Mouse (Mus musculus): ENCODE measurements at regions not wholly inside any gene's neighbourhood (a gene's known extent, or its start where the extent isn't known, plus 50 kb on each side); places are given as distances from the start of the nearest gene placed in this dataset.

DNA sequence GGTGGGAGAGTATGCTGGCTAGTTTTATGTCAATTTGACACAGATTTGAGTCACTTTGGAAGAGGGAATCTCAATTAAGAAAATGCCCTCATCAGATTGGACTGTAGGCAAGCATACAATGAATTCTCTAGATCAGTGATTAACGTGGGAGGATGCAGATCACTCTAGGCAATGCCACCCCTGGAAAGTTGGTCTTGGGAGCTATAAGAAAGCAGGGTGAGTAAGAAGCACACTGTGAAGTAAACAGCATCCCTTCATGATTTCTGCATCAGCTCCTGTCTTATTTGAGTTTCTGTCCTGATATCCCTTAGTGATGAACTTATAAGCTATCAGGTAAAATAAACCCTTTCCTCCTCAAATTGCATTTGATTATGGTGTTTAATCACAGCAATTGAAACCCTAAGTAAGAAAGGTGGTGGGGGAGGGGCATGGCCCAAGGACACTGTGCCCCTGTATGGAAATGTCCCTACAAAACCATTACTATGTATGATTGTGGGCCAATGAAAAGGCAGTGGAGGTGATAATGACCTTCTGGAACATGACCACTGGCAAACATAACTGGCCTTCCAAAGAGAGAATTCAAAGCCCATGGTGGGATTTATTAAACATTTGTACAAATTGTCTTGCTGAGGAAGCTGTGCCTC, 640.3 kb upstream of the Vstm2b start:
- no peak for DNase-seq

DNA sequence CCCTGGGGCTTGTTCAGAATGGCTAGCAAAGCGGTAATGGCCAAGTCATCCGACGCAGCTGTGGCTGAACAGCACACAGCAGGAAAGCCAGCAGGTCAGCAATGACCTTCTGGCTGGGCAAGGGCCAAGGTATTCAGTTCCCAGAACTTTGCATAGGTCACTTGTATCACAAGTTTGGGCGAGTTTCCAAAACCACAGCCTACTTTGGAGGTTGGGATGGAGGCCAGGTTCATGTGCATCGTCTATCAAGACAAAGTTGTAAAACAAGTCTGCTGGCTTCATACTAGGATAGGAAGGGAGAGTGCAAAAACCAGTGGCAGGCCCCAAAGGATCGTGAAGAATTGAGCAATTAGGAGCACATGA, 639.8 kb upstream of the Vstm2b start:
- DNase-seq, result peak; percentile 86

DNA sequence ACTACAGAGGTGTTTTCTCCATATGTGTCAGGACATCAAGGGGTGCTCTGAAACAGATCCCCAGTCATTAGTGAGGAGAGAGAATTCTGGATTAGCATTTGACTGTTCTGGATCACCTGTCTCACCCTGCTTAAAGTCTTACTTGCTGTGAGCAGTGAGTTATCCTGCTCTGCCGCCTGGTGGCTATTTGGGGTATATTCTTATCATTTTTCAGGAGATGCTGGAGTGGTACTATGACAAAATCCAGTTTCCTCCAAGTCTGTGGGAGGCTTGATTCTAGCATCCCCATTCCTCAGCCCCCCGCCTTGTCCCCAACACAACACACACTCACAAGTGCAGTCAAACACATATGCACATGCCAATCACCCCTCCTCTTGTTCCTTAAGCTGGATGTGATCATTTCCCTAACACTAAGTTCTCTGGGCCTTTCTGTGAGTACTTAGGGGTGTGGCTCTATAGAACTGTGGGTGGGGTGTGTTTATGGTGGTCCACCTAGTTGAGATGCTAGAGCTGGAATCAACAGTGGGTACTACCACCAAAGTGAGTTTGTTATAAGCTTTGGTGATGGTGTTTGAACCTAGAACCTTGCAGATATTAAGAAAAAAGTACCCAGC, 624.6 kb upstream of the Vstm2b start:
- DNase-seq, result peak; percentile 65

DNA sequence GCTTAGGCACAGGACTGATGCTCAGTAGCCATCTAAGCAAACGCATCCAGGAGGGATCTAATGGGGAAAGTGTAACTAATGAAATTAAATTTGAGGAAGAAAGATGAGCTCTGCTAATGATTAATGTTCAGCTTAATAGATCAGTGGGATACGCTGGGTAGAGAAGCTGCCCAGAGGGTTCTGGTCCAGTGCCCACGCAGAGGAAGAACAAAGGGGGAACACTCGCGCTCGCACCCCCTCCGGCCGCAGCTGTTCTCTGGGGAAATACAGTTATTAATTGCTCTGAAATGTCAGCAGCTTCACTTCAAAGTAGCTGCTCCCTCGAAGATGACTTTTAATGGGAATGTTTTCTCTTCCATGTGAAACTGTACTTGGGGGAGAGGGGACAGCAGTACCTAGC, 623.0 kb upstream of the Vstm2b start:
- DNase-seq, result no peak

DNA sequence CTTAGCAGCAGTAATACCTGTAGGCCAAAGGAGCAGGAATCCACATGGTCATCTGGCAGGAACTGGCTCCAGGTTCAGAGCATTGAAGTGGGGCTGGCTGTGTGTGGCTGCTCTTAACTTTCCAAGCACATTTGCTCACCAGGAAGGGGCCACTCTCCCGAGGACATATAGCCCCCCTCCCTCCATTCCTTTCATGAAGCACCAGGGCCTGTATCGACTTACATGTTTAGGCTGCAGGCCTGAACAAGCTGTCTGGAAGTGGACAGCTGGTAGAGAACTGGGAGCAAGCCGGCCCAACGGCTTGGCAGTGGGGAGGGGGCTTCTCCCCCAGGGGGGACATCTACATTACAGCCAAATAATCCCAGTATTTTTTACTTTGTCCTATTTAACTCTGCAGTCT, 622.5 kb upstream of the Vstm2b start:
- no peak for DNase-seq

DNA sequence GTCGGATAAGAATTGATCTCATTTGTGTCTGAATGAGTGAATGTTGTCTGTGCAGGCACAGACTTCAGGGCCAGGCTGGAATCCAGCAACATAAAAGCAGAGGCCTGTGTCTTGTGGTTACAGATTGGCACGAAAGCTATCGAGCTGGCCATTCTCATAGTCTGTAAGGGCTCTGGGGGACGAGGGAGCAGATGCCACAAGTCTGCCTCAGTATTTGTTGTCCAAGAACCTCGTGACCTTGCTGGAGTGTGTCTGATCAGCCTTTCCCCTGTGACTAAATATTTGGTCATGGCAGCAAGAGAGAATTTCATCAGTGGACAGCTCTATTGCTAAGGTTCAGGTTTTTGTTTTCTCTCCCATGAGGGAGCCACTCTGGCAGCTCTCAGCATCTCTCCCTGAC, 622.0 kb upstream of the Vstm2b start:
- DNase-seq, result peak; percentile 60

DNA sequence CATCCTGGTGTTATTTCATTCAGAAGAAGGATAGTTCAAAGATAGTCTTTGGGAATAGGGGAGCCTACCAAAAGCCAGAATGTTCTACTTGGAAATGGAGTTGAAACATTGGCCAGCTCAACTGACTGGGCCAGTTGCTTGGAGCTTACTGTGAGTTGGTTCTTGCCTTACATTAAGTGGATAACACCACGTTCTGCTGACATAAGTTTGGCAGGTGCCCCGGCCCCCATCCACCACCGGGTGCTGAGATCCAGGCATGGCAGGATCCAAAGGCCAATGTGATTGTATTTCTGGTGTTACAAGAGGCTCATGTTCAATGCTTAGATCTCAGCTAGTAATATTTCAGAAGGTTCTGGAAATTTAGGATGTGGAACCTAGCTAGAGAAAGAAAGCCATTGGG, 608.0 kb upstream of the Vstm2b start:
- DNase-seq, result no peak

DNA sequence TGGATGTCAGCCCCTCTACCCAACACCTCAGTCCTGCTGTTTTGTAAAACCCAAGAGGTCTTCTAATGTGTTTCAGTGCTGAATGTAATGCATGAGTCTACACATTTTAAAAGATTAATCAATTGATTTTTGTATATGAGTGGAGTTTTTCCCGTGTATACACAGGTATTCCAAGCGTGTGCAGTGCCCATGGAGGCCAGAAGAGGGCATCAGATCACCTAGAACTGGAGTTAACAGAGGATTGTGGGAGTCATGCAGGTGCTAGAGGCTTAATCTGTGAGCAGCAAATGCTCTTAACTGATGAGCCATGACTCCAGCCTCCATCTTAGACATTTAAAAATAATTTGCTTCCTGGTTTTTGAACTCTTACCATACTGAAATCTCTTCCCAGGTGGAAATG, 587.6 kb upstream of the Vstm2b start:
- DNase-seq, result no peak

DNA sequence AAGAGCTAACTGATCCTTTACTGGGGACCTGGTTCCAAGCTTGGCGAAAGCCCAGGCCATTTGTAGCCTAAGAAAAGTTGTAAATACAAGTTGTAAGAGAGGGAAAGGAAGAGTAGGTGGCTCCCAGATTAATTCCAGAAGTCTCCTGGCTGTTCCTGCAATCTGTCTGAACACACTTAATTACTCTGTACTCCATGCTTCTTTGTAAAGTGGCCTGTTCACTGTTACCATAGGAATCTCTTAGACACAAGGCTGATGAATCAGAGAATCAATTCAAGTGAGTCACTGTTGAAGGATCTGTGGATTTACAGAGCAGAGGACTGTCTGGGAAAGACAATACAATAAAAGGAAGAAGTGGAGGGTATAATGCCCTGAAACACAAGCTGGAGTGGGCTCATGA, 577.0 kb upstream of the Vstm2b start:
- no peak for DNase-seq

DNA sequence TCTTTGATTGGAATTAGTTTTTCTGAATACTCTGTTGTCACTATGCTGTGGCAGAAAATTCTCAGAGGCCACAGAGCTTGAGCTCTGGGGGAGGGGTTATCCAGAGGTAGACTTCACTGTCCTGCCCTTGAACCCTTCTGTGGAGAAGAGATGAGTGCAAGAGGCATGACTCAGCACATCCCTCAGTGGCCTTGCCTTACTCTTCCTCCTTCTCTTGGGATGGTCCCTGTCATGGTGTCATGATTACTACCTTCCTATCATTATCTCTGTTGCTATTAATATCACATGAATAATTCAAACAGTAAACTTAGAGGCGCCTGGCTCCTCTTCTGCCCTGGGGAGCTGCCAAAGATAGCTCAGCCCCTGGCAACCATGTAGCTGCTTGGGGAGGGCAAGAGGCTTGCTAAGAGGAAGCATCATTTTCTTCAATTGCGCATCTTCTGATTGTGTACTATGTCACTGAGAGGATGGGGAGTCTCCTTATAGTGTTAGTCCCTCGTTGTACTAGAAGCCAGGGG, 572.9 kb upstream of the Vstm2b start:
- DNase-seq, result peak; percentile 50

DNA sequence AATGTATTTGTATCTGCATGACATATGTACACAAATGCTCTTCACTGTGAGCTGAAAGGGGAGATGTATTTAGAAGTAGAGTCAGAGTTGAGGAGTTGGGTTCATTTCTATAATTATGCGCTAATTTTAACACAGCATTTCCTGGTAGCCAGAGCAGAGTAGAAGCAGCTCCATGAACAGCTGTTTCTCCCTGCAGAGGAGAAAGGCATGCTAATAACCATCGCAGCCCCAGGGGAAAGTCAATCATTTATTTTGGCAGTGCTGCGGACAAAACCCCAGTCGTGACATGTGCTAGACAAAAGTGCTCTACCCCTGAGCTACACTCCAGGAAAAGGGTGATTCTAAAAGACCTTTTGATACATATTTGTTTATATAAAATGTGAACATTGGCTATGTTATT, 565.7 kb upstream of the Vstm2b start:
- DNase-seq, result no peak

DNA sequence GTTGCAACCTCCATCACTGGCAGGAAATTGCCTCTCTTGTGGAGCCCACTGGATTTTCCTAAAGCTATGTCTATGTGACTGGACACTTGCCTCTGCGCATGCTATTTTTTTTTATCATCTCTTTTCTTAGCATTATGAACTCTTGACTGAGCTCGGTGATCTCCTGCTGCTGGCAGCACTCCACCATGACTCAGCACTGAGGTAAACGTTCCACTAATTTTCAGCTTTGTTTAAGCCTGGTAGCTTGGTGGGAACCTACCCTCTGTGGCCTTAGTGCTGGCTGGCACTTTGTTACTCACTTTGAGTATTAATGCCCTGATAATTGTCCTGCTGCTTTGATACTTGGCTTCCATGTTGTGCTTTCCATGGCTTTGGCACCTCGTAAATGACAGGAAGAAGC, 545.8 kb upstream of the Vstm2b start:
- peak; percentile 5 for DNase-seq

DNA sequence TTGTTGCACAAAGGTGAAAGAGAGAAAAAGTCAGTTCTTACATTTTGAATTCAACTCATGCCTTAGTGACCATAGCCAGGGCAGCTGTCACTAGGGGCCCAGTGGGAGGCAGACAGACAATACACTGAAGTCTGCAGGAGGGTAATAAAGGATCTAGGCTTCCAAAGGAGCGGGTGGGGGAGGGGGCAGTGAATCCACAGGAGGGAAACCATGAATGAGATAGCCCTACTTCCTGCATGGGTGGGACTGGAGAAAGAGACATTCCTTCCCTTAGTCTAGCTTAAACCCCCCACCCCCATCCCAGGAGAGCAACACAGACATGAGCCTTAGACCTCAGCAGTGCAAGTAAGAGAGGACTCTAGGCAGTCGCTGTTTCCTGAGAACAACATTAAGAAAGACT, 535.4 kb upstream of the Vstm2b start:
- DNase-seq, result no peak

DNA sequence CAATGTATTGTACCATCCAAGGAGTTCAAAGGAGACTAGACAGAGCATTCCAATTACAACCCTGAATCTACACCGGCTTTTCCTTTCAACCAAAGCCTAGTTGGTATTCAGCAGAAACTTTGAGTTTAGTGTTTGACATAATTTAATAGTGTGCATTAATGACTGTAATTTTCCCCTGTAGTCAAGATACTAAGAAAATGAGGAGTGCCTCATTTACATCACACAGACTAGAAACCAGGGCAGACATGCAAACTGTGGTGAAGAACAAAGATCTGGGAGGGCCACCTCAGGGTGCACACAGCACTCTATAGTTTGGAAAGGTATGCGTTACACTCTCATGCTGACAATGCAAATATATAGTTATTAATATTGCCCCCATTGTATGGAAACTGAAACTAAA, 525.4 kb upstream of the Vstm2b start:
- DNase-seq, result no peak

DNA sequence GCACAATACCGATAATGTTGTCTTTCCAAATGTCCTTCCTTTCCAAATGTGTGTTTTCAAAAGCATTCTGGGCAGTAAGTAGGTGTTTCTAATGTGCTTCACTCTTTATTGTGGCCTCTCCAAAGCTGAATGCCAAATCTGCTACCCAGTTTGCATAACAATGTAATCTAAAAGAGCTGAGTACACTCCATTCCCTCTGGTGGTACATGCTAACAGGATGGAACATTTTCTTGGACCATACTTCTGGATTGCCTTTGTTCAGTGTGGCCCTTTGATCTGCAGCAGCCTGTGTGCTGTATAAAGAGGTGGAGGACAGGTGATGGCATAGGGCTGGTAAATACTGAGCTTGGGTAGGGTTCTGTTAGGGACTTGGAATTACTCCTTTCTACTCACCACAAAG, 520.3 kb upstream of the Vstm2b start:
- DNase-seq, result no peak

DNA sequence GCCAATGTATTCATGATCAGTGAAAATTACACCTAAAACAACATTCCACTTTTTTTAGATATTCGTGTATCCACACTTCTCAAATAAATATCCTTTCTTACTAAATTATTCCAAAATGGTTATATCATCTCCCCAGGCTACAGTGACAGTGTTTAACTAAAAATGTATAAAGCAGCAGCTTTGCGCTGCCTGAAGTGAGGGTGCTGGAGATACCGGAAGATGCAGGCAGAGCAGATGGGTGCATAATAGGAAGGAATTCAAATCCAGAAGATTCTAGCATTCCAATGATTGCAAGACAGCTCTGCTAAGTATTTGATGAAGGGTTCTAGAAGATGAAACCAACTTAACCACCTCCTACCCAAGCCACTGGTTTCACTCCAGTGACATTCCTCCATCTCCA, 516.9 kb upstream of the Vstm2b start:
- DNase-seq, result no peak

DNA sequence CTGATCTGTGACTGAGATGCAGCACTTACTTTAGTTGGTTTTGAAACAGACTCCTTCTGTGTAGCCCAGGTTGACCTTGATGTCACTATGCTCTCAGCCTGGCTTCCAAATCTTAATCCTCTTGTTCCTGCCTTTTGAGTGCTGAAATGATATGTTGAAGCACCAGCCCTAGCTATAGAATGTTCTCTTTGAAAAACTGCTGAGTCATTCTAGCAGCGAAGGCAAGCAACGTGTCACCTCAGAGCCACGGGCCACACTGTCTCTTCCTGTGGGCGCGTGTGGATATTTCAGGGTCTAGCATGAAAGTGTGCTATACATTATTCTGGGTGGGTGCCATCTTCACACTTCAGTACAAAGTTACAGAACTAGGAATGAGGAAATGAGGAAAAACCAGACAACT, 510.0 kb upstream of the Vstm2b start:
- DNase-seq, result no peak

DNA sequence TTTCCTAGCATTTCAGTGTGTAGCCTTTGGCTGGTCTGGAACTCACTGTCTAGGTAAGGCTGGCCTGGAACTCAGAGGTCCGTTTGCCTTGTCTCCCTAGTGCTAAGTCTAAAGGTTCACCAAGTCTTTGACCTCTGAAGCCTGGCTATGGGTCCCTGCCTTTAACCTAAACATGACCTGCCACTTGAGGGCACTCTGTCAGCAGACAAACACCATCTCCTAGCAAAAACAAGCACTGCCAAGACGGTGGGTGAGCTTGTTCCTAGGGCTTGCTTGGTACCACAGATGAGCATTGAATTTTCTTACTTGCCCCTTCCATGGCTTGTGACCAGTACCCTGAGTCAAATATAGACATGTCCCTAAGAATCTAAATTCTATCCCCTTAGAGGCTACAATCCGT, 508.3 kb upstream of the Vstm2b start:
- DNase-seq, result no peak

DNA sequence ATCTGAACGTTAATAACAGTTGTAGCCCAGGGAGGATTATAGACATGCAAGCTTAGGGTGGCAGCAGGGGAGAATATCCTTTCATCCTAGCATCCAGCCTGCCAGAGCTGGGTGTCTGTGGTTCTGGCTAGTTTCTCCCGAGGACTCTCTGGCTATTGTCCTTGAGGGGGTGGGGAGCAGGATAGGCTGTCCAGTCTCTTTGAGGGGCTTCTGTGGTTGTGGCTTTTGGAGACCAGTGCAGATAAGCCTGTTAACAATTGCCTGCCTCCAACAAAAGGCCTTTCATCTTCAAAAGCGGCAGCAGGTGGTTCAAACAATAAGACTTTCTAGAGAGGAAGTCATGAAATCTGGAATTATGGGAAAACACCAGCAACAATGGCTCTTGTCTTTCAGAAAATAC, 507.2 kb upstream of the Vstm2b start:
- DNase-seq, result no peak

DNA sequence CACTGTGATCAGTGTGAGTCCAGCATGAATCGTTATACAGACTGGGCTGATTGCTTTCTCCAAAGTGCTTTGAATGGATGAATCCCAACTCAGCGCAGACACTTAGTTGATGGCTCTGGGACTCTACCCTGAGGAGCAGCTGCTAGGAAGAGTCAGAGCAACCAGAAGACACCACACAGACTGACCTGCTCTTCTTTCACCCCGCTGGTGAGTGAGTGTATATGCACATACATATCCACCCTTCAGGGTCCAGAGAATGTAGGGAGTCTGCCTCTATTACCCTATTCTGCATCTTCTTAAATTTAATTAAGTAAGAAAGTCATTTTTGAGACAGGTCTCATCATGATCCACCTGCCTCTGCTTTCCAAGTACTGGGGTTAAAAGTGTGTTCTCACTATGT, 506.5 kb upstream of the Vstm2b start:
- no peak for DNase-seq

DNA sequence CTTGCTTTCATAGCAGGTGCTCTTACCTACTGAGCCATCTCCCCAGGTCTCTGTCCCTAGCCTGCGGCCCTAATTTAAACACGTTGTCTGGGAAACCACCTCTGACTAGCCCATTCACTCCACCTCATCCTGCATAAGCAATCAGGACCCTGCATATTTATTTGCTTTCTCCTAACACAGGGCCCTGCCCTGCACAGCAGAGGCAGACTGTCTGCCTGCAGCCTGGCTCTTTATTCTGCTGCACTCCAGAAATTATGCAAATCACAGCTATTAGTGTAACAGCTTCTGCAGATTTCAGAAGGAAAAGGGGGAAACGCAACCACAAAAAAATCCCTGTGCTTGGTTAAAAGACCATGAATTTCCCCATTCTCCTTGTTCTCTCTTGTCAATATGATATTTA, 505.9 kb upstream of the Vstm2b start:
- DNase-seq, result no peak

DNA sequence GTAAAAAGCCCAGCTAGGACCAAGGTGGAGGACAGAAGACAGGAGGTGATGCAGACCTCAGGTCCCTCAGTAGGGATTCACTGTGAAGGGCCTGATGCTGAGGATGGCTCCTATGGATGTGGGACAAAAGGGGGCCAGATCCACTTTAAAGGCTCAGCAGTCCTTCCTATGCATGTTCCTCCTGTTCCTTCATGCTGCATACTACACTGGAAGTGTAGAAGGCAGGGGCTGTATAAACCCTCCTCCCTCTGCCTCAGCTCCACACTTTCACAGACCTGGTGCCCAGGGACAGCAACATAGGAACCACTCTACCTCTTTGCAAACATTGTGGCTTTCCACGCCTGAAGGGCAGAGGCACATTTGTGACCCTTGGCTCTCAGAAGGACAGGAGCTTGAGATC, 505.4 kb upstream of the Vstm2b start:
- DNase-seq, result no peak

DNA sequence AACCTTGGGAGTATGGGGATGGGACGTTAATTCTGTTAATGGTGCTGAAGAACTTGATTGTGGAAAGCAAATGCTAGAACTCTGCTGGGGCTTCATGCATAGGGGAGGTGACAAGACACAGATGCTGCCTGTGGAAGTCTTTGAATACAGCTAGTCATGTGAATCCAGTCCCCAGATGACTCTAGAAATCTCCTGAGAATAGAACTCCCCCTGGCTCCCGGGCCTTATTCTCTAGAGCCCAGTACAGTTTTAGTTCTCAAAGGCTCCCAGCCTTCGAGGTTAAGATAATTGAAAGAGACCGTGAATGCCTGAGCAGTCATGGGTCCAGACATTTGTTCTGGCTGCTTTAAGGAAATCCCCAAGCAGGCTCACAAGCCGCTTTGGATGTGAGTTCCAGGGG, 499.9 kb upstream of the Vstm2b start:
- no peak for DNase-seq

DNA sequence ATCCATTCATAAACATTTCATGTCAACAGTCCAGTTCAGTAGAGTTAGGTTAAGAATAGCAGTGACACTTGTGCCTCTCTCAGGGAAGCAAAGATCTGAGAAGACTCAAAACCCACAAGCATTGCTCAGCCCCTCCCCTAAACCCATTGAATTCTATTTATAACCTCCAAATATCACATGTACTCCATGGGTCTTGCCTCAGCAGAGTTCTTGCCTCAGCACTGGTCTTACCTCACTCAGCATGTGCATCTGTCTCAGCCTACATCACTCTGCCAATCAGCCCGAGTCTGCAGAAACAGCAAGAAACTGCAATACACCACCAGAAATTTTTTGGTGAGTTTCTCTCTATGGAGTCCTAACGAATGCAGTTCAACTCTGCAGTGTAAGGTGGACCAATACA, 478.8 kb upstream of the Vstm2b start:
- DNase-seq, result no peak

DNA sequence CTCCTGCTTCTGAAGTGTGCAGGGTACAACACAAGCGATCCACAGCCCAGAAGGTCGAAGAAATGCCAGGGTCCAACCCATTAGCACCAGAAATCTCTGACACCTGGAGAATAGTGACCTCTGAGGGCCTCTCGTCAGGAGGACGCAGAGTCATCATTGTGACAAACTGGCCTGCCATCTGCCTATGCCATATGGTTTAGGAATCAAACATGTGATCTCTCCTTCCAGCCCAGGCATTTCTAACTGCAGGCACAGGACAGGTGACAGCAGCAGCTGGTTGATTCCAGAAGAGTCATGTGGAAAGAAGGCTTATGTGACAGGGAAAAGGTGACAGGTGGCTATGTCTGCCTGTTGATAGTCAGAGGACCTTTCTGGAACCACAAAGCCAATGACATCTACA, 476.0 kb upstream of the Vstm2b start:
- DNase-seq, result no peak
